Mouse (Mus musculus): Measurements from ENCODE around the gene Etfrf1.

GRCm38 (mm10) chr6:145249291-145250184, 38.6 kb downstream of the Etfrf1 start:
- TF ChIP-seq GATA1 (IDR thresholded peaks at IDR 0.05; ENCODE audit: low read length) (no peak), TAL1 (IDR thresholded peaks at IDR 0.05; ENCODE audit: low read length) (no peak)

Measured in erythroblast, embryonic 14.5 days (primary cell).